Mouse (Mus musculus): ENCODE measurements around the gene Ms4a5. TPM values are rescaled to one million over a fixed set of nuclear protein-coding genes. Genes with fewer than 3 reads are reported as not detected.

The Ms4a5 gene
- polyA plus RNA-seq, 1 experiment: not detected

GRCm38 (mm10) chr19:11242560-11242959 lies 41.1 kb downstream of the Ms4a5 start:
- Histone ChIP-seq H3K4me3 (no peak overlapping the region), H3K27me3 (ENCODE audit: control insufficient read depth, insufficient read depth, insufficient read length) (no peaks in the 10 kb centered on the region), H3K79me2 (ENCODE audit: control insufficient read depth, insufficient read depth) (no peaks in the 10 kb centered on the region), H3K36me3 (ENCODE audit: control insufficient read depth, insufficient read depth) (no peaks in the 10 kb centered on the region), H3ac (ENCODE audit: control insufficient read depth, insufficient read length) (no peak overlapping the region), H3K4me2 (ENCODE audit: low read depth) (no peak overlapping the region)
- TF ChIP-seq POLR2A (IDR thresholded peaks at IDR 0.05; ENCODE audit: insufficient read length, low read depth) (no peak), MYOD1 (IDR thresholded peaks at IDR 0.05; ENCODE audit: control insufficient read depth in 1 of 3, insufficient read length in 2 of 3, low read depth in 2 of 3) (no peak), CEBPB (IDR thresholded peaks at IDR 0.05; ENCODE audit: insufficient read depth, poor library complexity, severe bottlenecking) (no peak), MYOG (IDR thresholded peaks at IDR 0.05; ENCODE audit: control insufficient read depth in 1 of 3, insufficient read depth in 1 of 3, insufficient read length in 2 of 3, low read depth in 2 of 3) (no peak), REST (IDR thresholded peaks at IDR 0.05; ENCODE audit: insufficient read depth, insufficient read length) (no peak), TCF12 (IDR thresholded peaks at IDR 0.05; ENCODE audit: insufficient read depth, poor library complexity, severe bottlenecking) (no peak), E2F4 (IDR thresholded peaks at IDR 0.05; ENCODE audit: insufficient read depth) (no peak), SRF (IDR thresholded peaks at IDR 0.05; ENCODE audit: control insufficient read depth, insufficient read length, low read depth) (no peak), USF1 (IDR thresholded peaks at IDR 0.05; ENCODE audit: low read depth) (no peak), TCF3 (IDR thresholded peaks at IDR 0.05; ENCODE audit: insufficient read length, low read depth) (no peak), POLR2AphosphoS2 (IDR thresholded peaks at IDR 0.05; ENCODE audit: insufficient read length, low read depth) (no peak)

DNA sequence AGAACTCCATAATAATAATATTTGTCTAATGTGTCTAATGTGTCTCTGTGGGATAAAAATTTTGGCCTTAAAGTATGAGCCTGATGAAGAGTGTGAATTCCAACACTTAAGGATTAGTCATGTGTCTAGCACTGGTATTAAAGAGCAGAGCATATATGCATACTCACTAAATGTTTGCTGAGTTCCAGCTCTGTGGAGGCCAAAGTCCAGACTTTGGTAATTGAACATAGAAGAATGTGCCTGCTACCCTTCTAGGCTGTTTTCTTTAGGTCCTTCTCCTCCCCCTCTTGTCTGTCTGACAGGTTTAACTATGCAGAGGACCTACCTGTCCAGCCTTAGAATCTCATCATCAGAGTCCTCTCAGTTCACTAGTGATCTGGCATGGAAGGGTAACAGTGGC lies 47.9 kb downstream of the Ms4a5 start:
- Histone ChIP-seq H3K36me3 (ENCODE audit: control insufficient read depth, insufficient read depth) (no peaks in the 10 kb centered on the region), H3K79me2 (ENCODE audit: control insufficient read depth, insufficient read depth) (no peaks in the 10 kb centered on the region), H3K4me2 (ENCODE audit: low read depth) (no peak overlapping the region), H3K4me3 (no peak overlapping the region), H3K27me3 (ENCODE audit: control insufficient read depth, insufficient read depth, insufficient read length) (no peaks in the 10 kb centered on the region), H3ac (ENCODE audit: control insufficient read depth, insufficient read length) (no peak overlapping the region)
- TF ChIP-seq E2F4 (IDR thresholded peaks at IDR 0.05; ENCODE audit: insufficient read depth) (no peak), TCF12 (IDR thresholded peaks at IDR 0.05; ENCODE audit: insufficient read depth, poor library complexity, severe bottlenecking) (no peak), USF1 (IDR thresholded peaks at IDR 0.05; ENCODE audit: low read depth) (no peak), CEBPB (IDR thresholded peaks at IDR 0.05; ENCODE audit: insufficient read depth, poor library complexity, severe bottlenecking) (no peak), MYOD1 (IDR thresholded peaks at IDR 0.05; ENCODE audit: control insufficient read depth in 1 of 3, insufficient read length in 2 of 3, low read depth in 2 of 3) (no peak)

DNA sequence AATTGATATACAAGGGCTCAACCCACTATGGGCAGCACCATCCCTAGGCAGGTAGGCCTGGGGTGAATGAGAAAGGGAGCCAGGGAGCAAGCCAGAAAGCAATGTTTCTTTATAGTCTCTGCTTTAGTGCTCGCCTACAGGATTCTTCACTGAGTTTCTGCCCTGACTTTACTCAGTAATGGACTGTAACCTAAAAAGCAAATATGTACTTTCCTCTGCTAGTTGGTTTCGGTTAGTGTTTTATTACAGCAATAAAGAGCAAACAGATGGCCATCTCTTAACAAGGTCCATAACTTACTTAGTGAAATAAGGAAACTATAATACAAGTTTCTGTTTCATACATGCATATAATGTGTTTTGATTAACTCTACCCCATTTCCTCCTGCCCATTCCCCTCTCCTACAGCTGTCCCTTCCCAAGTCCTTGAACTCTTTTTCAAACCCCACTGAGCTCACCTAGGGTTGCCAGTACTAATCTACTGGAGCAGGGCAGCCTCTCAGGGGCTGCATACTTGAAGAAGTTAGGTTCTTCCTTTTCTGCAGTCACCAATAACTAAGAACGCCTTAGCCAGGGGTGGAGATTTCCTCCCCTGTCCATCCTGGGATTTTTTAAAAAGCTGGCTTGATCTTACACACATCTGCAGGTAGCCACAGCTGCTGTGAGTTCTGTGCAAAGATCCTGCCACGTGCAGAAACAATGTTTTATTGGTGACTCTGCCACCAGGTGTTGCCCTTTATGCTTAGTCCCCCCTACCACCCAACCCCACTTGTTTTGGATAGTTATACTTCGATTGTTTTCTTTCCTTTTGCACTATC lies 48.5 kb downstream of the Ms4a5 start:
- H3K4me3 ChIP-seq: no peak overlapping the region
- no peaks in the 10 kb centered on the region for H3K36me3 ChIP-seq (ENCODE audit: control insufficient read depth, insufficient read depth)
- no peaks in the 10 kb centered on the region for H3K79me2 ChIP-seq (ENCODE audit: control insufficient read depth, insufficient read depth)
- H3K4me2 ChIP-seq (ENCODE audit: low read depth): no peak overlapping the region
- no peak overlapping the region for H3ac ChIP-seq (ENCODE audit: control insufficient read depth, insufficient read length)
- no peaks in the 10 kb centered on the region for H3K27me3 ChIP-seq (ENCODE audit: control insufficient read depth, insufficient read depth, insufficient read length)
- no peak for TF ChIP-seq MYOD1 (IDR thresholded peaks at IDR 0.05; ENCODE audit: control insufficient read depth in 1 of 3, insufficient read length in 2 of 3, low read depth in 2 of 3)
- TF ChIP-seq MYOG (IDR thresholded peaks at IDR 0.05; ENCODE audit: control insufficient read depth in 1 of 3, insufficient read depth in 1 of 3, insufficient read length in 2 of 3, low read depth in 2 of 3): no peak
- no peak for TF ChIP-seq SRF (IDR thresholded peaks at IDR 0.05; ENCODE audit: control insufficient read depth, insufficient read length, low read depth)
- no peak for TF ChIP-seq TCF12 (IDR thresholded peaks at IDR 0.05; ENCODE audit: insufficient read depth, poor library complexity, severe bottlenecking)
- no peak for TF ChIP-seq POLR2A (IDR thresholded peaks at IDR 0.05; ENCODE audit: insufficient read length, low read depth)
- TF ChIP-seq MAX (IDR thresholded peaks at IDR 0.05; ENCODE audit: low read depth): no peak
- no peak for TF ChIP-seq CEBPB (IDR thresholded peaks at IDR 0.05; ENCODE audit: insufficient read depth, poor library complexity, severe bottlenecking)
- no peak for TF ChIP-seq USF1 (IDR thresholded peaks at IDR 0.05; ENCODE audit: low read depth)
- TF ChIP-seq POLR2AphosphoS2 (IDR thresholded peaks at IDR 0.05; ENCODE audit: insufficient read length, low read depth): no peak
- TF ChIP-seq REST (IDR thresholded peaks at IDR 0.05; ENCODE audit: insufficient read depth, insufficient read length): no peak
- TF ChIP-seq E2F4 (IDR thresholded peaks at IDR 0.05; ENCODE audit: insufficient read depth): no peak
- no peak for TF ChIP-seq TCF3 (IDR thresholded peaks at IDR 0.05; ENCODE audit: insufficient read length, low read depth)

DNA sequence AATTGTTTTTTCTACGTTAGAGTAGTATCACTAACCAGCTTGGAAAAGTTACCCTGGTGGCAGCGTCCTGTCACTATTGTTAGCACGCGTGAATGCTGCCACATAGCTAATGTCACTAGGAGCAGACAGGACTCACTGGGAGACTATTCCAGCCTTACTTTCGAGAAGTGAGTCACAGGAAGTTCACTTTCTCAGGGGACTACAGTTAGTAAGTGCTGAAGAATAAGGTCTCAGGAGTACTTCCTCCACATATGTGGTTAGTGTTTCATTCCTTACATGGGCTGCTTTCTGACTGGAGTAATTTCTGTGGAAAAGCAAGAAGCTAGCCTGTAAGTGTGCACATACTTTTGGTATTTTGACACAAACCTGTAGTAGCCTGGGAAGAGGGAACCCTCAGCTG lies 49.4 kb downstream of the Ms4a5 start:
- no peaks in the 10 kb centered on the region for H3K27me3 ChIP-seq (ENCODE audit: control insufficient read depth, insufficient read depth, insufficient read length)
- no peak overlapping the region for H3K4me2 ChIP-seq (ENCODE audit: low read depth)
- H3ac ChIP-seq (ENCODE audit: control insufficient read depth, insufficient read length): no peak overlapping the region
- TF ChIP-seq TCF12 (IDR thresholded peaks at IDR 0.05; ENCODE audit: insufficient read depth, poor library complexity, severe bottlenecking): no peak
- no peak for TF ChIP-seq TCF3 (IDR thresholded peaks at IDR 0.05; ENCODE audit: insufficient read length, low read depth)
- no peak for TF ChIP-seq POLR2A (IDR thresholded peaks at IDR 0.05; ENCODE audit: insufficient read length, low read depth)
- TF ChIP-seq MYOG (IDR thresholded peaks at IDR 0.05; ENCODE audit: control insufficient read depth in 1 of 3, insufficient read depth in 1 of 3, insufficient read length in 2 of 3, low read depth in 2 of 3): no peak
- no peak for TF ChIP-seq MYOD1 (IDR thresholded peaks at IDR 0.05; ENCODE audit: control insufficient read depth in 1 of 3, insufficient read length in 2 of 3, low read depth in 2 of 3)
- TF ChIP-seq SRF (IDR thresholded peaks at IDR 0.05; ENCODE audit: control insufficient read depth, insufficient read length, low read depth): no peak
- TF ChIP-seq MAX (IDR thresholded peaks at IDR 0.05; ENCODE audit: low read depth): no peak
- TF ChIP-seq POLR2AphosphoS2 (IDR thresholded peaks at IDR 0.05; ENCODE audit: insufficient read length, low read depth): no peak
- no peak for TF ChIP-seq USF1 (IDR thresholded peaks at IDR 0.05; ENCODE audit: low read depth)
- no peak for TF ChIP-seq CEBPB (IDR thresholded peaks at IDR 0.05; ENCODE audit: insufficient read depth, poor library complexity, severe bottlenecking)
- no peak for TF ChIP-seq E2F4 (IDR thresholded peaks at IDR 0.05; ENCODE audit: insufficient read depth)
- no peak for TF ChIP-seq REST (IDR thresholded peaks at IDR 0.05; ENCODE audit: insufficient read depth, insufficient read length)
- no peaks in the 10 kb centered on the region for H3K79me2 ChIP-seq (ENCODE audit: control insufficient read depth, insufficient read depth)
- H3K36me3 ChIP-seq (ENCODE audit: control insufficient read depth, insufficient read depth): no peaks in the 10 kb centered on the region
- H3K4me3 ChIP-seq: no peak overlapping the region

Data from myocyte (in vitro differentiated cells).